Mouse (Mus musculus): ENCODE results near the gene Dnaic1.

DNA sequence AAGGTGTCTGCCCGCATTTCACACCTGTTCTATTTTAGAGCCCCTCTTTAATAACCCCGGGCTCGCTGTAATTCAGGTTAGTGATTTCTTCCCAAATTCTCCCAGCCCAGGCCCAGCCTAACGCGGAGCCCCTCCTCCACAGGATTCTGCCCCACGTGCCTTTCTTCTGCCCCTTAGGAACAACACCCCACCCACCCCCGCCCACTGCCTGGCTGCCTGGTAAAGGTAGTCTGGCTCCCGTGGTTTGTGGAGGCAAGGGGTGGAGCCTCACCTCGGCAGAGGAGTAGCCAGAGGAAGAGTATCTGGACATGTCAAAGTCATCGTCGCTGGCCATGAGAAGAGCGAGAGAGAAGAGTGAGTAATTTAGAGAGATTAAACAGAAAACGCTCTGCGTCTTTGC lies 48.9 kb upstream of the Dnaic1 start:
- no peak for TF ChIP-seq EP300 (IDR thresholded peaks at IDR 0.05; ENCODE audit: insufficient read depth, low read depth, low read length)
- no peak for TF ChIP-seq CTCF (IDR thresholded peaks at IDR 0.05; ENCODE audit: low read depth, low read length)
- no peak for TF ChIP-seq POLR2A (IDR thresholded peaks at IDR 0.05; ENCODE audit: insufficient read depth, low read length)

All from ES-Bruce4 (cell line).